Mouse (Mus musculus) CH12.LX (cell line): ENCODE measurements around the gene Slc9a2. TPM values are rescaled to one million over a fixed set of nuclear protein-coding genes. Genes with fewer than 3 reads are reported as not detected.

Experiments used
- DNase-seq: peaks from one replicate; pipeline ENCODE4 v3.0.0-alpha.2; 2013; ENCODE audit errors: extremely low read depth
- H3K27ac ChIP-seq: 2 replicates; pipeline ENCODE4 v1.5.1; 2012; ENCODE audit warnings: low read depth, mild to moderate bottlenecking, control low read depth, moderate library complexity; ENCODE audit not compliant: insufficient read depth
- H3K27me3 ChIP-seq: replicated peaks from 2 replicates; pipeline ENCODE3; 2012; ENCODE audit warnings: inconsistent platforms
- H3K36me3 ChIP-seq, 2 experiments: replicated peaks in 1 of 2; 2 replicates each; pipeline versions ENCODE3 to v1.6.1; 2012; ENCODE audit warnings: inconsistent platforms in 1 of 2, low read length in 1 of 2, mild to moderate bottlenecking in 1 of 2, mixed read lengths in 1 of 2, moderate library complexity in 1 of 2; ENCODE audit not compliant: control insufficient read depth in 1 of 2, insufficient read depth in 1 of 2
- H3K4me1 ChIP-seq, 2 experiments: 2 replicates each; pipeline ENCODE4 v1.6.1; 2012; ENCODE audit warnings: inconsistent platforms in 1 of 2, moderate library complexity in 1 of 2; ENCODE audit not compliant: insufficient read depth in 2 of 2, control insufficient read depth in 1 of 2
- H3K4me2 ChIP-seq: 2 replicates; pipeline ENCODE4 v1.6.1; 2012; ENCODE audit warnings: low read depth, mild to moderate bottlenecking, control low read depth; ENCODE audit not compliant: poor library complexity, insufficient read depth, severe bottlenecking
- H3K4me3 ChIP-seq, 3 experiments: fragments of 150-350 bp in 1 of 3; sonication (generic) in 1 of 3; replicated peaks in 1 of 3; 2 replicates each; pipeline versions ENCODE3 to v1.5.1; 2011 to 2012; ENCODE audit warnings: low read depth in 2 of 3, low read length in 2 of 3, mild to moderate bottlenecking in 2 of 3, moderate library complexity in 2 of 3, control low read depth in 1 of 3, improper control_type of control experiment in 1 of 3, inconsistent platforms in 1 of 3, mixed read lengths in 1 of 3; ENCODE audit not compliant: poor library complexity in 1 of 3
- H3K79me2 ChIP-seq: replicated peaks from 2 replicates; pipeline ENCODE4 v1.6.1; 2012; ENCODE audit warnings: mild to moderate bottlenecking, moderate library complexity; ENCODE audit not compliant: control insufficient read depth, poor library complexity, insufficient read depth, severe bottlenecking; ENCODE audit errors: extremely low read depth
- H3K9ac ChIP-seq: 2 replicates; pipeline ENCODE4 v1.6.1; 2012; ENCODE audit warnings: low read depth, mild to moderate bottlenecking, control low read depth, moderate library complexity; ENCODE audit not compliant: insufficient read depth
- H3K9me3 ChIP-seq: replicated peaks from 2 replicates; pipeline ENCODE3; 2012; ENCODE audit warnings: low read length, inconsistent platforms, mixed read lengths
- CHD1 ChIP-seq: IDR thresholded peaks from 2 replicates; pipeline ENCODE4 v1.6.1; 2012; ENCODE audit warnings: low read depth, low read length, improper control_type of control experiment, inconsistent platforms
- CTCF ChIP-seq, 2 experiments: IDR thresholded peaks in 1 of 2; conservative IDR thresholded peaks in 1 of 2; 2 replicates each; pipeline ENCODE4 v1.5.1; 2011 to 2012; ENCODE audit warnings: low read depth in 2 of 2, low read length in 2 of 2, improper control_type of control experiment in 1 of 2, inconsistent platforms in 1 of 2, mild to moderate bottlenecking in 1 of 2, moderate library complexity in 1 of 2
- ELF1 ChIP-seq: IDR thresholded peaks from 2 replicates; pipeline ENCODE4 v1.6.1; 2014; ENCODE audit warnings: low read depth, mild to moderate bottlenecking, inconsistent platforms, low read length, improper control_type of control experiment
- EP300 ChIP-seq: IDR thresholded peaks from 2 replicates; pipeline ENCODE4 v1.6.1; 2011; ENCODE audit warnings: low read length, improper control_type of control experiment
- KAT2A ChIP-seq: IDR thresholded peaks from 2 replicates; pipeline ENCODE4 v1.6.1; 2012; ENCODE audit warnings: low read length, improper control_type of control experiment, inconsistent platforms; ENCODE audit not compliant: insufficient replicate concordance
- MAX ChIP-seq: IDR thresholded peaks from 2 replicates; pipeline ENCODE4 v1.6.1; 2011; ENCODE audit warnings: low read length, improper control_type of control experiment
- MEF2A ChIP-seq: IDR thresholded peaks from 2 replicates; pipeline ENCODE4 v1.6.1; 2014; ENCODE audit warnings: low read depth, mild to moderate bottlenecking, inconsistent platforms, low read length, improper control_type of control experiment, borderline replicate concordance
- MYC ChIP-seq: IDR thresholded peaks from 2 replicates; pipeline ENCODE4 v1.6.1; 2011; ENCODE audit warnings: low read depth, mild to moderate bottlenecking, improper control_type of control experiment, low read length
- NELFE ChIP-seq: IDR thresholded peaks from 2 replicates; pipeline ENCODE4 v1.6.1; 2011; ENCODE audit warnings: low read depth, low read length, improper control_type of control experiment
- PAX5 ChIP-seq: IDR thresholded peaks from 2 replicates; pipeline ENCODE4 v1.6.1; 2012; ENCODE audit warnings: low read length, inconsistent platforms, mixed read lengths
- POLR2A ChIP-seq: IDR thresholded peaks from 2 replicates; pipeline ENCODE4 v1.6.1; 2011; ENCODE audit warnings: low read depth, mild to moderate bottlenecking, improper control_type of control experiment, low read length
- SIN3A ChIP-seq: IDR thresholded peaks from 2 replicates; pipeline ENCODE4 v1.6.1; 2012; ENCODE audit warnings: low read length, improper control_type of control experiment, inconsistent platforms
- SMC3 ChIP-seq: IDR thresholded peaks from 2 replicates; pipeline ENCODE4 v1.6.1; 2011; ENCODE audit warnings: low read depth, low read length, improper control_type of control experiment
- TBP ChIP-seq: conservative IDR thresholded peaks from 2 replicates; pipeline ENCODE4 v1.6.1; 2011; ENCODE audit warnings: low read depth, low read length, improper control_type of control experiment
- TCF12 ChIP-seq: IDR thresholded peaks from 2 replicates; pipeline ENCODE4 v1.6.1; 2014; ENCODE audit warnings: low read depth, mild to moderate bottlenecking, inconsistent platforms, low read length, improper control_type of control experiment
- ZC3H11A ChIP-seq: IDR thresholded peaks from 2 replicates; pipeline ENCODE4 v1.6.1; 2012; ENCODE audit warnings: low read depth, mild to moderate bottlenecking, inconsistent platforms, low read length, improper control_type of control experiment
- ZMIZ1 ChIP-seq: IDR thresholded peaks from 2 replicates; pipeline ENCODE4 v1.6.1; 2012; ENCODE audit warnings: low read depth, mild to moderate bottlenecking, inconsistent platforms, low read length, improper control_type of control experiment
- dilution Hi-C: fragments of 300-500 bp; cut with MboI; formaldehyde crosslinking; loops from 2 replicates; pipeline ENCODE4 v1.14.3; 2020; ENCODE audit warnings: low sequenced_read_pairs; ENCODE audit not compliant: extremely low pct_unique_long_range_greater_than_20kb, extremely low pct_ligation_motif_present
- in situ Hi-C: fragments of 300-500 bp; cut with MboI; formaldehyde crosslinking; loops from 3 replicates; pipeline ENCODE4 v1.14.3; 2019; ENCODE audit warnings: low sequenced_read_pairs, low pct_ligation_motif_present, low pct_unique_long_range_greater_than_20kb, mixed read lengths
- polyA plus RNA-seq: library from polyadenylated mRNA; unstranded; fragments of >175 nt; gene quantifications from 2 replicates; pipeline ENCODE4 v1.2.1, GENCODE M21; 2012; ENCODE audit warnings: low read depth; ENCODE audit not compliant: insufficient read length
- total RNA-seq, 2 experiments: library from RNA; depleted of rRNA; stranded (reverse); fragments of 300-350 nt in 1 of 2; fragments of >200 nt in 1 of 2; gene quantifications; 2 replicates each; pipeline ENCODE4 v1.2.3; 2012 to 2014

The Slc9a2 gene
- total and polyA plus RNA-seq, 3 experiments: not detected

- no peak for TF ChIP-seq TCF12
- no peak for TF ChIP-seq MAX
- no peak for TF ChIP-seq SMC3
- no peak for TF ChIP-seq MEF2A
- no peak for TF ChIP-seq PAX5
- TF ChIP-seq POLR2A: no peak
- in situ Hi-C loops (no loop called here), dilution Hi-C loops (no loop called here)
- H3K36me3 ChIP-seq: no peaks in the 10 kb centered on the region
- no peak for DNase-seq
- no peaks in the 10 kb centered on the region for H3K4me1 ChIP-seq
- H3K9me3 ChIP-seq: peaks cover 77% of the 10 kb centered on the region
- no peaks in the 10 kb centered on the region for H3K27me3 ChIP-seq
- no peak overlapping the region for H3K4me2 ChIP-seq
- H3K4me3 ChIP-seq: no peak overlapping the region
- H3K27ac ChIP-seq: no peak overlapping the region
- no peaks in the 10 kb centered on the region for H3K79me2 ChIP-seq
- no peak overlapping the region for H3K9ac ChIP-seq
Measured at GRCm38 (mm10) chr1:40788956-40789355, 108.6 kb downstream of the Slc9a2 start.

GRCm38 (mm10) chr1:40789666-40790233 is 109.4 kb downstream of the Slc9a2 start:
- H3K36me3 ChIP-seq: no peaks in the 10 kb centered on the region
- DNase-seq: no peak
- no peak for TF ChIP-seq ELF1
- no peak for TF ChIP-seq TBP
- no peak for TF ChIP-seq CHD1
- TF ChIP-seq, all 38 proteins: peak for 0
- dilution Hi-C loops (no loop called here), in situ Hi-C loops (no loop called here)
- Histone ChIP-seq H3K9me3 (peaks cover 72% of the 10 kb centered on the region), H3K9ac (no peak overlapping the region), H3K79me2 (no peaks in the 10 kb centered on the region), H3K4me3 (no peak overlapping the region), H3K27me3 (no peaks in the 10 kb centered on the region), H3K4me1 (no peaks in the 10 kb centered on the region), H3K27ac (no peak overlapping the region), H3K4me2 (no peak overlapping the region)

GRCm38 (mm10) chr1:40790324-40791141 is 110.2 kb downstream of the Slc9a2 start, which contains the start of gene Mfsd9:
Mfsd9 (minus strand) TSS chr1:40790687.
- in situ Hi-C loops: no loop called here
- DNase-seq: no peak
- TF ChIP-seq EP300 (no peak), ZMIZ1 (no peak), MYC (no peak), ZC3H11A (no peak), KAT2A (no peak), CTCF (conservative IDR thresholded peaks at IDR 0.05 in 1 of 2, IDR thresholded peaks at IDR 0.05 in 1 of 2; ENCODE audit: low read depth in 2 of 2, low read length in 2 of 2) (no peak), ELF1 (no peak), SIN3A (no peak), POLR2A (no peak), NELFE (no peak)
- Histone ChIP-seq H3K4me1 (no peaks in the 10 kb centered on the region), H3K27ac (no peak within 1 kb of the TSS), H3K4me2 (no peak within 1 kb of the TSS), H3K27me3 (no peaks in the 10 kb centered on the region), H3K9ac (no peak within 1 kb of the TSS), H3K79me2 (no peaks in the 10 kb centered on the region), H3K36me3 (no peaks in the 10 kb centered on the region), H3K9me3 (peaks cover 72% of the 10 kb centered on the region), H3K4me3 (no peak within 1 kb of the TSS)
- dilution Hi-C loops: no loop called here
